Mouse (Mus musculus) heart, embryonic 11.5 days (tissue): ENCODE measurements at regions not wholly inside any gene's neighbourhood (a gene's known extent, or its start where the extent isn't known, plus 50 kb on each side); places are given as distances from the start of the nearest gene placed in this dataset.

Experiments used
- ATAC-seq: fragments of 200-750 bp; cut with Nextera tagmentation; replicated peaks from 2 replicates; pipeline ENCODE4 v1.8.0; 2017; ENCODE audit warnings: moderate library complexity; ENCODE audit not compliant: insufficient number of reproducible peaks, low FRiP score, low TSS enrichment
- H3K27ac ChIP-seq: fragments of 300-500 bp; sonication (generic); 2 replicates; pipeline ENCODE4 v1.5.1; 2014; ENCODE audit warnings: mild to moderate bottlenecking, low read depth, low read length
- H3K27me3 ChIP-seq: fragments of 300-500 bp; sonication (generic); 2 replicates; pipeline ENCODE4 v1.6.1; 2014; ENCODE audit warnings: mild to moderate bottlenecking, low read length, mixed read lengths; ENCODE audit not compliant: control insufficient read depth, insufficient read depth
- H3K36me3 ChIP-seq: fragments of 300-500 bp; sonication (generic); 2 replicates; pipeline ENCODE4 v1.6.1; 2014; ENCODE audit warnings: mild to moderate bottlenecking, low read length, moderate library complexity, mixed read lengths; ENCODE audit not compliant: control insufficient read depth, insufficient read depth
- H3K4me1 ChIP-seq: fragments of 300-500 bp; sonication (generic); 2 replicates; pipeline ENCODE4 v1.6.1; 2014; ENCODE audit warnings: low read length; ENCODE audit not compliant: control insufficient read depth, insufficient read depth
- H3K4me2 ChIP-seq: fragments of 300-500 bp; sonication (generic); 2 replicates; pipeline ENCODE4 v1.6.1; 2014; ENCODE audit warnings: mild to moderate bottlenecking, moderate library complexity
- H3K4me3 ChIP-seq: fragments of 300-500 bp; sonication (generic); 2 replicates; pipeline ENCODE4 v1.5.1; 2014; ENCODE audit warnings: low read depth, low read length
- H3K9ac ChIP-seq: fragments of 300-500 bp; sonication (generic); 2 replicates; pipeline ENCODE4 v1.6.1; 2014; ENCODE audit warnings: mild to moderate bottlenecking, low read depth, low read length, moderate library complexity
- H3K9me3 ChIP-seq: fragments of 300-500 bp; sonication (generic); replicated peaks from 2 replicates; pipeline ENCODE4 v1.6.1; 2016; ENCODE audit warnings: low read length; ENCODE audit not compliant: control insufficient read depth
- WGBS: fragments of 180-500 bp; shearing (Covaris S2); extraction: QIAGEN DNeasy Blood & Tissue Kit; methylation state at CpG from one replicate; pipeline ENCODE4 v1.1.7; 2014; ENCODE audit not compliant: insufficient replicate concordance; 5-methylcytosine and 5-hydroxymethylcytosine counted together

DNA sequence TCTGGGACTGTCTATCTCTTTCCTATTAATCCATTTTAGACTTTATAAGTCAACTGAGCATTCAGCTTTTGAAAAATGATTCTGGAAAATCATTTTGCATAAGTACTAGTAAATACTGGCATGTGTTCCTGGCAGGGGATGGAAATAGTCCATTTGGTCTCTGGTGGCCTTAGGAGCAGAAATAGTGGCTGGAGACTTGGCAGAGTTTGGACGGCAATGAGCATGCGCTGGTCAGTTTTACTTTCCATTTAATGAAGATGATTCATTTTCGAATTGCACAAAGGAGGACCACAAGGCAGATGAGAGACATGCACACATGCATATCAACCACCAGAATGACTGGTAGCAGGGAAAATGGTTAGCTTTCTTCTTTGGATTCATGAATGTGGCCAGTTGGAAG lies 567.2 kb downstream of the Slc4a3 start:
- no peak overlapping the region for H3K4me2 ChIP-seq
- no peaks in the 10 kb centered on the region for H3K27me3 ChIP-seq
- H3K9me3 ChIP-seq, result no peaks in the 10 kb centered on the region
- no peaks in the 10 kb centered on the region for H3K4me1 ChIP-seq
- WGBS, result 79% methylated on average over 3 of the region's 3 CpGs
- ATAC-seq, result no peak
- no peaks in the 10 kb centered on the region for H3K36me3 ChIP-seq
- no peak overlapping the region for H3K27ac ChIP-seq
- H3K4me3 ChIP-seq, result no peak overlapping the region
- no peak overlapping the region for H3K9ac ChIP-seq

DNA sequence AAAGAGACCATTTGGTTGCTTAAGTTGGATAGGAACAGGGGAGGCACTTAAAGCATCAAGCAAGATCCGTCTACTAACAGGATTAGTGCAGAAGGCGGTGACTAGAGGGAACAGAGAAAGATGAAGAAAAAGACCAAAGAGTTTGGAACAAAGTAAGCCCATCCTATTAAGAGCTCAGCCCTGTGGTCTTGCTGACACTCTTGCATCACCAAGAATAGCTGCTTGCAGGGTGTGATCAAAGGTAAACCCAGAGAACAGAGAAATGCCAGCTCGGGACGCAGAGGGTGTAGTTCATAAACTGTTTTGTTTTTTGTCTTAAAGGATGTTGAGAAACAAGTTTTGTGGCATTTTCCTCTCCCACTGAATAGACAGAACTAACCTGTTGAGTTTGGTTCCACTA lies 574.8 kb downstream of the Slc4a3 start:
- no peaks in the 10 kb centered on the region for H3K4me1 ChIP-seq
- no peaks in the 10 kb centered on the region for H3K27me3 ChIP-seq
- no peak overlapping the region for H3K4me3 ChIP-seq
- 61% methylated on average over 4 of the region's 4 CpGs for WGBS
- no peak overlapping the region for H3K27ac ChIP-seq
- no peak overlapping the region for H3K4me2 ChIP-seq
- no peaks in the 10 kb centered on the region for H3K36me3 ChIP-seq
- no peak for ATAC-seq
- no peaks in the 10 kb centered on the region for H3K9me3 ChIP-seq
- H3K9ac ChIP-seq, result no peak overlapping the region

DNA sequence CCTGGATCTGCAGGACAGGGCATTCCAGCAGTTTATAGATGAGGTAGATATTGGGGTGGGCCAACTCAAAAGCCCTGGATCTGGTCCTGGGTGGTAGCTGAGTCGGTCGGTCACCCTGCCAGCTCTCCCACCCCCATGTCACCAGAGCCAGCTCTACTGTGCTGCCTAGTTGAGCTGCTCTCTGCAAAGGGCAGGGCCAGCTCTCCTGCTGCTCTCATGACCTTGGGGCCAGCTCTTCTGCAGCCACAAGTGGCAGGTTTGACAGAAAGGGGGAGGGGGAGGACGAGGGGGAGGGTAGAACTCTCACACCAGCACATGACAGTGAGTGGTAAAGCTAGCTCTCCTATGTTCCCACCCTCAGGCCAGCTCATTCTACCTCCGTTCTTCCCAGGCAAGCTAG lies 584.3 kb downstream of the Slc4a3 start:
- Histone ChIP-seq H3K9ac (no peak overlapping the region), H3K27me3 (no peaks in the 10 kb centered on the region), H3K4me1 (no peaks in the 10 kb centered on the region), H3K4me3 (no peak overlapping the region), H3K9me3 (no peaks in the 10 kb centered on the region), H3K27ac (no peak overlapping the region), H3K36me3 (no peaks in the 10 kb centered on the region), H3K4me2 (no peak overlapping the region)
- 28% methylated on average over 4 of the region's 4 CpGs for WGBS
- ATAC-seq, result no peak; the same call in 1 of the 2 replicates

DNA sequence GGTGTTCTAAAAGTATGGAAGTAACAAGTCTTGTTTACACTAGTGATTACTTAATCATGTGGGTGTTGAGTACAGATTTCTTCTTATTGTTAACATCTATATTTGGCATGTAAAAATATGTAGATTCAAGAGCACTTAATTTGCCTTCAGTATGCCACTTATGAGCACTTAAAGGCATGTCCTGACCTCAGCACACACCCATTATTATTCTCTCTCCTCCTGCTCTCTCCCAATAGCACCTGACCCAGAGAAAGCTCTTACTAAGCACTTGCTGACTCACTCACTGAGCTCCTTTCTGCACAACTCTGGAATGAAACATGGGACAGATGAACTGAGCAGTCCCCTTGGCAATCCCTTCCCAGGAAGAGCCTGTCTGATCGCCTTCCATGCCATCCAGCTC lies 590.7 kb downstream of the Slc4a3 start:
- Histone ChIP-seq H3K36me3 (no peaks in the 10 kb centered on the region), H3K9ac (no peak overlapping the region), H3K27ac (no peak overlapping the region), H3K4me1 (no peaks in the 10 kb centered on the region), H3K27me3 (no peaks in the 10 kb centered on the region), H3K9me3 (no peaks in the 10 kb centered on the region), H3K4me3 (no peak overlapping the region), H3K4me2 (no peak overlapping the region)
- WGBS, result 84% methylated on average over 1 of the region's 1 CpGs
- no peak for ATAC-seq

DNA sequence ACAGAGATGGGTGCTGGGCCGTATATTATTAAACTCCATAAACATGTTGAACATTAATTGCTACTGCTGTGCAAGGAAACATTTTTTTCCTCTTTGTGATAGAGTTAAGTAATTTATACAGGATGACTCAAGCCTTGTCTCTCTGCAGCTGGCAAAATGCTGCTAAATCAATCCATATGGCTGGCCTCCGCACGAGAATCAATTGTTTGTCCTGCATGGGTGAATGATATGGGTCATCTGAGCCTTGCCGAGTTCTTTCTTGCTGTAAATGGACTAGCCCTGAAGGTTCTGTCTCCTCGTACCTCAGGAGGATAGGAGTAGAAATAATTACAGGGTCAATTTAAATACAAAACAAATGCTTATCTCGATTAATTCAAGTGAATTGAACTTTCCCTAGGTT lies 591.6 kb downstream of the Slc4a3 start:
- no peaks in the 10 kb centered on the region for H3K4me1 ChIP-seq
- no peak for ATAC-seq
- WGBS, result 71% methylated on average over 6 of the region's 6 CpGs
- no peaks in the 10 kb centered on the region for H3K9me3 ChIP-seq
- no peak overlapping the region for H3K4me2 ChIP-seq
- H3K9ac ChIP-seq, result no peak overlapping the region
- H3K27me3 ChIP-seq, result no peaks in the 10 kb centered on the region
- no peak overlapping the region for H3K4me3 ChIP-seq
- H3K36me3 ChIP-seq, result no peaks in the 10 kb centered on the region
- no peak overlapping the region for H3K27ac ChIP-seq

DNA sequence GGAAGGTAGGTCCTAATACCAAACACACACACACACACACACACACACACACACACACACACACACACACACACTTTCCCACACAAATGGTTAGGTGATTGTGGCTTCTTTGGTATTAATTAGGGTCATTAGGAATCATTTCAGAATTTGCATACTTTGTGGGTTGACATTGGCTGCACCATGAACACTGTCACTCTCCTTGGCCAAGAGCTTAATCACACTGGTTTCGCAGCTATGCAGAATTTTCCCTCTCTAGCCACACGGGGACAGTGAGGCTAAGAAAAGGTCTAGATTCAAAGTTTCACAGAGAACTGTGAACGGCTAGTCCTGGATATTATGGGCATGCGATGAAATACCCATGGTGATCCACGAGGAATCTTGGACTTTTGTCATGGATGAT lies 597.5 kb downstream of the Slc4a3 start:
- Histone ChIP-seq H3K27ac (no peak overlapping the region), H3K4me2 (no peak overlapping the region), H3K9ac (no peak overlapping the region), H3K9me3 (no peaks in the 10 kb centered on the region), H3K4me1 (no peaks in the 10 kb centered on the region), H3K27me3 (no peaks in the 10 kb centered on the region), H3K4me3 (no peak overlapping the region), H3K36me3 (no peaks in the 10 kb centered on the region)
- no peak for ATAC-seq
- WGBS, result 71% methylated on average over 5 of the region's 5 CpGs

DNA sequence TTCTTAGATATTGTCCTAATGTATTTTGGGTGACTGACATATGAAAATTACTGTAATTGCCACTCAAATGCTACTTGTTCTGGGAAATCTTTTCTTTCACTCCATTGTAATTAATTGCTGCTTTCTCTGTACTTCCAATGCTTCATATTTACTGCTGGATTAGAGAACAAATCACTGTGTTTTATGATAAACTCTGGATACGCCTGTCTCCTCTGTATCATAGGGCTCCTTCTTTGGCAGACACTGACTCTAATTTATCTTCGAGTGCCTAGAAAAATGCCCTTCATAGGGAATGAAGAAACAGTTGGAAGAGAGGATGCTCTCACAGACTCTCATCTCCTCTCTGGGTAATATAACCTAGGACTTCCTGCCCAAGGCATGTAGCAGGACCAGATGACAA lies 602.9 kb downstream of the Slc4a3 start:
- ATAC-seq, result no peak
- no peak overlapping the region for H3K27ac ChIP-seq
- no peaks in the 10 kb centered on the region for H3K27me3 ChIP-seq
- no peak overlapping the region for H3K4me2 ChIP-seq
- H3K4me1 ChIP-seq, result no peaks in the 10 kb centered on the region
- H3K9me3 ChIP-seq, result 0 out of 2 replicates have a peak, but pooled peaks cover 2% of the 10 kb centered on the region
- no peaks in the 10 kb centered on the region for H3K36me3 ChIP-seq
- H3K9ac ChIP-seq, result no peak overlapping the region
- H3K4me3 ChIP-seq, result no peak overlapping the region
- WGBS, result 76% methylated on average over 2 of the region's 2 CpGs

DNA sequence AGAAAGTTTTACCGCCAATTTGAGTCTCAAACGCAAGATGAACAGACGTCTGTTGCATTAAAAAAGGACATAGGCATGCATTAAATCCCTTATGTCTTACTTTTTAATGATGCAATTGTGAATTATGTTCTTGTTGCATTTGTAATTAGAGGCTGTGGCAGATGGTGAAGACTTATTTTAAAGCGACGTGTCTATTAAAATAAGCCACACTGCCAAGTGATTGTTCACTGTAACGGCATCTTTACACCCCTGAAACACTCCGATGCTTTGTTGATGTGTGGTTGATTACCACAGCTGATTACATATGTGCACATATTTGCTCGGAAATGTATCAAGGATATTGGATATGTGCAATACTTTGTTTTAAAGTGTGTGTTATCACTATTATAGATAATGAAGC lies 610.2 kb downstream of the Slc4a3 start:
- ATAC-seq, result no peak
- Histone ChIP-seq H3K27ac (no peak overlapping the region), H3K4me1 (no peaks in the 10 kb centered on the region), H3K4me3 (no peak overlapping the region), H3K9me3 (no peaks in the 10 kb centered on the region), H3K4me2 (no peak overlapping the region), H3K9ac (no peak overlapping the region), H3K36me3 (no peaks in the 10 kb centered on the region), H3K27me3 (no peaks in the 10 kb centered on the region)
- 75% methylated on average over 8 of the region's 8 CpGs for WGBS

DNA sequence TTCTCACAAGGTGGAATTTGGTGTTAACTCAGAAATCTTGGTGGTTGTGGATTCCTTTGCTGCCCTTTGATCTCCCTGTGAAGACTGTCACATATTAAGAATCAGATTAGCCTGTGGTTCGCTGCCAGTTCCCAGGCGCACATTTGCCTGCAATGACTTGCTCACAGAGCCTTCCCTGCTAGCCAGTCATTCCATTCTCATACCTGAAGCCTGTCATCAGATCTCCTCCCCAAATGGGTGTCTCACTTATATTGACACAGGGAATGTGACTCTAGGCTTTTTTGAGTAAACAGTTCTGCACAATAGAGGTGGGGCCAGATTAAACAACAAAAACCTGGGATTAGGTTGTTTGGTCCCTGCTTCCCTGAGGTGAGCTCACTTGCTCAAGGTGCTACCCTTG lies 621.4 kb downstream of the Slc4a3 start:
- H3K9me3 ChIP-seq, result no peaks in the 10 kb centered on the region
- 30% methylated on average over 2 of the region's 2 CpGs for WGBS
- H3K27ac ChIP-seq, result no peak overlapping the region
- H3K4me3 ChIP-seq, result no peak overlapping the region
- no peak for ATAC-seq
- H3K4me1 ChIP-seq, result no peaks in the 10 kb centered on the region
- no peaks in the 10 kb centered on the region for H3K27me3 ChIP-seq
- no peaks in the 10 kb centered on the region for H3K36me3 ChIP-seq
- H3K9ac ChIP-seq, result no peak overlapping the region
- H3K4me2 ChIP-seq, result no peak overlapping the region
